Mouse (Mus musculus) left cerebral cortex, adult 18-20 months (tissue): ENCODE results near the gene Spp2. TPM values are rescaled to one million over a fixed set of nuclear protein-coding genes. Genes with fewer than 3 reads are reported as not detected.

Source experiments
- DNase-seq, 2 experiments: peaks; one replicate each; pipeline ENCODE4 v3.0.0; 2021 to 2022; ENCODE audit warnings: low spot score in 2 of 2, mixed read lengths in 1 of 2
- total RNA-seq, 2 experiments: library from RNA; stranded (reverse); gene quantifications; 2 replicates each; pipeline ENCODE4 v1.2.3; 2021

Gene Spp2
- total RNA-seq, 2 experiments from 2014 or later, result 0.40 to 0.63 TPM

DNA sequence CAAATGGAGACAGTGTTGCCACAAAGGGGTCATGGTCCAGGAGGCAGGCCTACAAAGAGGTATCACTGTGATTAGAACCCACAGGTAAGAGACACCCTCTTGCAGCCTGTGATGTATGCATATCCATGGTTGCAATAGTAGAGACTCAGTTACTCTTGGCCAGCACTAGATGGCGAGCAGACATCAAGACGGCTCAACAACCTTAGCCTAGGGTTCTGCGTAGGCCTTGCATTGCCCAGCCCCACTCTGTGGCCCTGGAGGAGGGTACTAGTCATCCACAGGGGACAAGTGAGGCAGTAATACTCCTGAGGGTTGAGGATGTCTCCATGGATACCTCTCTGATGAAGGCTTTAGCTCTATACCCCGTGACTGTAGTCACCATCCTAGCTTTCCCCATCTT is 59.0 kb downstream of the Spp2 start:
- no peak for DNase-seq

DNA sequence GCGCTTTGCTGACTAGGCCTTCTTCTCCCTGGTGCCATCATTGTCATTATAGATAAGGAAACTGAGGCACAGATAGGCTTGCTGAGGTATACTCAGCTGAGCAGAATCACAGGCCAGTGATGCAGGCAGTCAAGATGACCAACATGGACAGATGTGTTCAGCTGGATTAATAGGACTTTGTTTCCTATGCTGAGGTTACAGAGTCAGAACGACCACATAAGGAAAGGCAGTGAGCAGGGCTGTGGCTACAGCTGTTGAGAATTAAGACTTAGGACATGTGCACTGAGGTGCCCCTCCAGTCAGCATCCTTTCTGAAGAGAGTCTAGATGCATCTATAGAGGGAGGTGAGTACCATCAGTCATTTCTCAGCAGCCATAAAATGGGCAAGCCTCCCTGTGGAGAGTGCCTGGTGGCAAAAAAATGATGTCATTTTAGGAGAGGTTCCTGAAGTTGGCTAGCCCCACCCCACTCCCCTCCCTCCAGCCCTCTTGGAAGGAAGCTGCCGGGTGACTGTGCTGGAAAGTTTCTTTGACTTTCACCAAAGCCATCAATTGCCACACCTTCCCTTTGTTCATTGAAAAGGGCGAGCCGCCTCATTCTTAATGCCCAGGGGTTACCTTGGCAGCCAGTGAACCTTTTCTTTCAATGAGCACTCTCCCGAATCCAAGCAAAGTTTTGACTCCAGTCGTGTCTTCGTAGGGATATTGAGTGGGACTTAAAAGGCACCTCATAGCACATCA is 59.7 kb downstream of the Spp2 start:
- no peak for DNase-seq

DNA sequence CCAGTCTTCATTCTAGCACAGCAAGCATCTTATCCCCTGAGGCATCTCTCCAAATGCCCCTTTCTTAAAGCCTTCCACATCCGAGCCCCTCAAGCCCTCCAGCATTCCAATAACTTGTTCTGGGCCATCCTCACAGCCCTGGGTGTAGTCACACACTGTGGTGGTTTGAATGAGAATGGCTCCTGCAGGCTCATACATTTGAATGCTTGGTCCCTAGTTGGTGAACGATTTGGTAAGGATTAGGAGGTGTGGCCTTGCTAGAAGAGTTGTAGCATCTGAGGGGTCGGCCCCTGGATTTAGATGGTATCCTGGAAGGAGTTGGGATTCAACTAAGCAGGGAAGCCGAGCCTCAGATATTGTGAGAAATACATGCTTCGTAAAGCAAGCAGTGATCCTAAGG is 61.1 kb downstream of the Spp2 start:
- no peak for DNase-seq

DNA sequence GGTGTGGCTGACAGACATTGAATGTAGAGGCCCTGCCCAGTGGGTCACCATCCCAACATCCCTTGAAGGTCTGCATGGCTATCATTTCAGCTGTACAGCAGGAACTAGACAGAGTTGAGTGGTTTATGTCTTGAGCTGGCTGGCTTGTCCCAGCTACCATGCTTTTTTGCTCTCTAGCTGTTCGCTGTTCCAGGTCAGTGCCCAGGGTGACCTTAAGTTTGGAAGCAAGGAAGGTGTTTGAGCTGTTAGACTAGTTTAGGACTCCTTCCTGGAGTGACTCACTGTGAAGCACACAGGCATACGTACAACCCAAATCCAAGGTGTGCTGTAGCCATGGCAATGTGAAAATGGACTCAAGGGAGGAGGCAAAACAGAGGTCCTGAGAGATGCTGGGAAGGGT is 61.6 kb downstream of the Spp2 start:
- DNase-seq, result no peak

DNA sequence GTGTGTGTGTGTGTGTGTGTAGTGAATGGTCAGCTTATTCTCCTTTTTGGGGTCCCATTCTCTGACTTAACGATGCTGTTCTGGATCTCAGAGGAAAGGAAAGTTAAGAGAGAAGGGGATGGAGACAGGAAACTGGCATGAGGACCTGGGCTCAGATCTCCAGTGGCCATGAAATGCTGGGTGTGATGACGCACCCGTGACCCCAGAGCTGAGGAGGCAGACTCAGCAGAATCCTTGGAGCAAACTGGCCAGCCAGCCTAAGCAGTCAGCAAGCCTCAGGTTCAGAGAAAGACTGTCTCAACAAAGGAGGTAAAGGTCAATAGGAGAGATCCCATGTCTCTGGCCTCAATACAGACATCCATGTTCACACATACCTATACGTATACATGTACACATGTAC is 63.0 kb downstream of the Spp2 start:
- DNase-seq, result no peak

DNA sequence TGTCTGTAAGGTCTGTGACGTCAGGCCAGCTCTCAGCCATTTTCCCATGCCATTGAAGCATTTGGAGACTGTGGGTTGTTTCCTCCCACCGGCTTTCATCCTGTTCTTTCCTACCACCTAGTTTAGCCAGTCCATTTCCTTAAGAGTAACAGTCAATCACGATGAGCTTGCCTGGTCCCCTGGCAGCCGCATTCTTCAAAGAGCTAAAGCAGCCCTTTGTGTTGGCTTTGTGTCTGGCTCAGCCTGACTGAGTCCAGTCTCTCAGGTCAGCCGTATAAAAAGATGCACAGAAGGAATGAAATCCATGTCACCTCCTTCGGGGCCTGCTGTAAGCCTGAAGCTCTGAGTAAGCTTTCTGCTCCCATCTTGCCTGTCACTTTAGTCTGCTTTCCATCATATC is 65.5 kb downstream of the Spp2 start:
- no peak for DNase-seq

DNA sequence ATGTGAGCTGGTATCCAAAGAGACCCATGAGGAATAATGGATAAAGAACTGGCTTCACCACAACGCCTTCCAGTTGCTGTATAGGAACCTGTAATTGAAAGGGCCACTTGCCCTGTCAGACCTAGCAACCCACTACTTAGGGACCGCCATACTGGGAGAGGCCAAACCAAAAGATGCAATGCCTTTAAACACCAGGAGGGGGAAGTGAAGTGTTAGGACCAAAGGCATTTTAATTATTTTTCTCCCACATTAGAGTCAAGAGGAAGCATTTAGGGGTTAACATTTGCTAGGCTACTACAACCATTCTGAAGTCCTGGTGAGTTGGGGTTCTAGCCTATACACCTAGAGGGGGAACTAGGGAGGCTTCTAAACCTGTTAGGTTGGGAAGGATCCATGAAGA is 67.1 kb downstream of the Spp2 start:
- DNase-seq, result no peak

DNA sequence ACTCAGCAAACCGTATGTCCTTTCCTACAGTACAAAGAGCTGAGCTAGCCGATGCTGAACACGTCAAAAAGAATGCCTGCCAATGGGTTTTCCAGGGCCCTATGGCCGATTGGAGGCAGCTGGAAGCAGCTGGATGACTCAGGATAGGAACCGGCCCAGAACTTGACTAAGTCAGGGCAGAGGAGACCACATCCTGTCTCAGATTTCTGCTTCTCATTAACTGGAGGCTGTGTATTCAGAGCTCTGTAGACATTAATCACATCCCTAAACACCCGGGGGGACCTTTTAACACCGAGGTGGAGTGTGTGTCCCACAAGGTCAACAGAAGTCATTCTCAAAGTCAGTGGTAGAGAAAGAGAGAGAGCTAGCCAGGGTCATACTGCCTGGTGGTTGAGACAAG is 67.8 kb downstream of the Spp2 start:
- no peak for DNase-seq

DNA sequence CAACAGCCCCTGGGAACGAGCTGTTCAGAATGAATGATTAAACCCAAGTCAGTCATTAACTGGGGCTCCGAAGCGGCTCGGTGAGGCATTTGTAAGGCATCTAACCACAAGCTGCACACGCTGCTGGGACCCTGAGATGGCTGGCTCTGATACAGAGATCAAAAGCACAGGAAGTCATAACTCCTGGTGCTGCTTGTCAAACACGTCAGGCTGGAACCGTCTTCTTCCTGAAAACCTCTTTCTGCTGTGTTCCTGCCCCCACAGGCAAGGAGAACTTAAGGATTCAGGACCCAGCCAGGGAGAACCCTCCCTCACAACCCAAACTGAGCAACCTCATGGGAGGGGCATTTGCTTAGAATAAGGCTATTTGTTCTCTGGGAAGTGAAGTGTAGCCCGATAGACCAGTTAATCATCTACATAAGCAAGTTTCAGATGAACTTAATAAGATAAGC is 68.8 kb downstream of the Spp2 start:
- DNase-seq, result no peak

Other genes starting within 250 kb of the Spp2 start
- not detected for gene Ugt1a5, start 240.9 kb upstream of the Spp2 start, total RNA-seq
- not detected for gene Ugt1a2, start 206.4 kb upstream of the Spp2 start, total RNA-seq
- gene Dnajb3, start 201.2 kb upstream of the Spp2 start, total RNA-seq, result 1 to 10 TPM; 1.2 TPM
- not detected for gene Ugt1a1, start 195.0 kb upstream of the Spp2 start, total RNA-seq
- under 1 TPM in 1 of 2 experiments, not detected in 1; 0.58 TPM for gene Mroh2a, start 180.0 kb upstream of the Spp2 start, total RNA-seq
- 10 to 100 TPM; 46.6 to 48.6 TPM for gene Hjurp, start 129.3 kb upstream of the Spp2 start, total RNA-seq
- gene Trpm8, start 129.3 kb upstream of the Spp2 start, total RNA-seq, result under 1 TPM; 0.26 to 0.30 TPM
- gene Glrp1, start 103.1 kb downstream of the Spp2 start, total RNA-seq, result not detected